Mouse (Mus musculus) E14TG2a.4 (cell line): ENCODE data around the gene 1810043G02Rik.

Experiments
- CTCF ChIP-seq: conservative IDR thresholded peaks from 2 replicates; pipeline ENCODE4 v1.5.1; 2014; ENCODE audit warnings: low read length
- POU5F1 ChIP-seq: IDR thresholded peaks from 2 replicates; pipeline ENCODE4 v1.6.1; 2014; ENCODE audit warnings: low read length, borderline replicate concordance

GRCm38 (mm10) chr10:78007203-78007602 lies 28.9 kb downstream of the 1810043G02Rik start:
- TF ChIP-seq CTCF (no peak), POU5F1 (no peak)
